Mouse (Mus musculus) G1E (cell line): ENCODE results near the gene Ugt1a10.

Experiments used
- CTCF ChIP-seq: IDR thresholded peaks from 2 replicates; pipeline ENCODE4 v1.5.1; 2012; ENCODE audit warnings: low read depth, low read length, inconsistent platforms, mixed read lengths
- GATA1 ChIP-seq: IDR thresholded peaks from 2 replicates; pipeline ENCODE4 v1.6.1; 2012; ENCODE audit warnings: borderline replicate concordance, low read length, inconsistent platforms, mixed read lengths
- POLR2AphosphoS5 ChIP-seq: IDR thresholded peaks from 2 replicates; pipeline ENCODE4 v1.6.1; 2012; ENCODE audit warnings: low read depth, low read length, inconsistent platforms; ENCODE audit not compliant: insufficient replicate concordance
- TAL1 ChIP-seq: conservative IDR thresholded peaks from 2 replicates; pipeline ENCODE4 v1.6.1; 2012; ENCODE audit warnings: low read depth, low read length, inconsistent platforms, mixed read lengths

- TF ChIP-seq CTCF (no peak), GATA1 (no peak), TAL1 (no peak), POLR2AphosphoS5 (no peak)
These were observed 207.8 kb downstream of the Ugt1a10 start for GRCm38 (mm10) chr1:88262961-88263360.
